Mouse (Mus musculus): ENCODE data around the gene Tac2. TPM values are rescaled to one million over a fixed set of nuclear protein-coding genes. Genes with fewer than 3 reads are reported as not detected.

Tac2 gene
- total and polyA plus RNA-seq, 3 experiments: 0.32 TPM; not detected in 2

DNA sequence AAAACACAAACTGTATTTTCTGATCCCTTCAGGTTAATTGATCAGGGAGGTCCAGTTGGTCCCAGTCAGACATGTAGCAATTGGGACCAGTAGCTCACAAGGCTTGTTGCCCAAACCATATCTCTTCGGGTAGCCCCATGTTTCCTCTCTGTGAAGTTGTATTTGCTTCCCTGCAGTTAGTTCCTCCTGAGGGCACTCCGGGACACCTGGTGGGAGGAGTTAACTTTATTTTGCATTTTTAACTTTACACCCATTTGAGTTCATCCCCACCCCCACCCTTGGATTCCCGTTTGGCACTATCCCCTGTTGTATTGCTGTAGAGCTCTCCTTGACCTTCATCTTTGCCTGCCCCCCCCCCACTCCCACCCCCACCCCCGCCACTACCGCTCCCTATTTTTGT is 21.6 kb downstream of the Tac2 start:
- Histone ChIP-seq H3K4me3 (ENCODE audit: control insufficient read depth in 1 of 2, insufficient read depth in 1 of 2, low read depth in 2 of 2, low read length in 2 of 2) (no peak overlapping the region), H3K36me3 (ENCODE audit: control insufficient read depth in 1 of 2, insufficient read depth in 2 of 2, low read length in 2 of 2) (peaks cover 2 to 5% of the 10 kb centered on the region in 2 experiments; a peak in 2 of 4 replicates), H3K27me3 (ENCODE audit: control insufficient read depth in 1 of 2, insufficient read depth in 2 of 2, low read length in 2 of 2) (no peaks in the 10 kb centered on the region), H3K79me2 (ENCODE audit: control insufficient read depth, insufficient read depth, low read length, poor library complexity) (no peaks in the 10 kb centered on the region; the same call in 1 of the 2 replicates), H3K4me1 (ENCODE audit: control insufficient read depth in 1 of 2, insufficient read depth in 2 of 2, low read length in 2 of 2) (peaks cover 5% of the 10 kb centered on the region in 2 experiments; a peak in 1 of 4 replicates), H3K27ac (ENCODE audit: control insufficient read depth, low read depth, low read length) (no peak overlapping the region), H3K9ac (ENCODE audit: control insufficient read depth, low read depth, low read length, poor library complexity, severe bottlenecking) (no peak overlapping the region), H3K9me3 (replicated peaks; ENCODE audit: insufficient read depth, low read length) (no peaks in the 10 kb centered on the region)
- DNase-seq (ENCODE audit: low read depth, low spot score): peak; percentile 24
- TF ChIP-seq ETS1 (IDR thresholded peaks at IDR 0.05; ENCODE audit: low read depth, low read length): no peak
- 0 out of 2 replicates have a peak, but pooled peaks have one; percentile 17 for TF ChIP-seq HCFC1 (IDR thresholded peaks at IDR 0.05; ENCODE audit: low read depth, low read length)
- no peak for TF ChIP-seq CTCF (IDR thresholded peaks at IDR 0.05 in 2 of 3, conservative IDR thresholded peaks at IDR 0.05 in 1 of 3; ENCODE audit: control insufficient read depth in 1 of 3, insufficient read depth in 1 of 3, low read depth in 2 of 3, low read length in 3 of 3, poor library complexity in 1 of 3, severe bottlenecking in 1 of 3)

DNA sequence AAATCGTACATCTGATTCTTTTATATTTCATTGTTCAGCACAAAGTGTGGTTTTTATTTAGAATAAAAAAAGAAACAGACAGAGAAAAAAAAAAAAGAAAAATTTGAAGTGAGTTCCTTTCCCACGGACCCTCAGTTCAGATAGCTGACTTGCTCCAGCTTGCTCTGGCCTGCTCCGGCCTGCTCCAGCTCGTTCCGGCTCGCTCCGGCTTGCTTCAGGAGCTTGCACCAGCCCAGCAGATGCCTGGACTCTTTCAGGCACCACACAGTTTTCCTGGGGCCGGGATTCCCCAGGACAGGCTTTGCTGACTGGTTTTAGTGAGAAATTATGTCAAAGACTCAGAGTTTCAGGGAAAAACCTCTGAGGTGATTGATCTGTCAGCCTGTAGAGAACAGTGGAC is 23.0 kb downstream of the Tac2 start:
- H3K4me3 ChIP-seq (ENCODE audit: control insufficient read depth in 1 of 2, insufficient read depth in 1 of 2, low read depth in 2 of 2, low read length in 2 of 2): no peak overlapping the region
- no peak for DNase-seq (ENCODE audit: low read depth, low spot score)
- no peak overlapping the region for H3K9ac ChIP-seq (ENCODE audit: control insufficient read depth, low read depth, low read length, poor library complexity, severe bottlenecking)
- H3K9me3 ChIP-seq (replicated peaks; ENCODE audit: insufficient read depth, low read length): no peaks in the 10 kb centered on the region
- peaks cover 2 to 5% of the 10 kb centered on the region in 2 experiments; a peak in 2 of 4 replicates for H3K36me3 ChIP-seq (ENCODE audit: control insufficient read depth in 1 of 2, insufficient read depth in 2 of 2, low read length in 2 of 2)
- no peak overlapping the region for H3K27ac ChIP-seq (ENCODE audit: control insufficient read depth, low read depth, low read length)
- no peaks in the 10 kb centered on the region for H3K27me3 ChIP-seq (ENCODE audit: control insufficient read depth in 1 of 2, insufficient read depth in 2 of 2, low read length in 2 of 2)
- TF ChIP-seq MYC (IDR thresholded peaks at IDR 0.05; ENCODE audit: low read depth, low read length): no peak
- TF ChIP-seq ZNF384 (IDR thresholded peaks at IDR 0.05; ENCODE audit: low read depth, low read length): no peak
- no peak for TF ChIP-seq SMC3 (IDR thresholded peaks at IDR 0.05; ENCODE audit: low read depth, low read length)
- no peak for TF ChIP-seq MYB (IDR thresholded peaks at IDR 0.05; ENCODE audit: low read depth, low read length)
- TF ChIP-seq RAD21 (IDR thresholded peaks at IDR 0.05; ENCODE audit: low read depth, low read length): no peak
- no peak for TF ChIP-seq NELFE (IDR thresholded peaks at IDR 0.05; ENCODE audit: low read depth, low read length)
- no peak for TF ChIP-seq ZKSCAN1 (IDR thresholded peaks at IDR 0.05; ENCODE audit: low read depth, low read length)
- TF ChIP-seq CHD2 (IDR thresholded peaks at IDR 0.05; ENCODE audit: low read length): no peak
- no peak for TF ChIP-seq CHD1 (IDR thresholded peaks at IDR 0.05; ENCODE audit: low read depth, low read length)
- TF ChIP-seq TAL1 (IDR thresholded peaks at IDR 0.05; ENCODE audit: low read length): no peak
- no peak for TF ChIP-seq BHLHE40 (IDR thresholded peaks at IDR 0.05; ENCODE audit: borderline replicate concordance, low read depth, low read length)
- TF ChIP-seq MAX (IDR thresholded peaks at IDR 0.05; ENCODE audit: low read length): no peak
- H3K79me2 ChIP-seq (ENCODE audit: control insufficient read depth, insufficient read depth, low read length, poor library complexity): no peaks in the 10 kb centered on the region
- H3K4me1 ChIP-seq (ENCODE audit: control insufficient read depth in 1 of 2, insufficient read depth in 2 of 2, low read length in 2 of 2): peaks cover 5% of the 10 kb centered on the region in 2 experiments; a peak in 1 of 4 replicates
